Mouse (Mus musculus) CD8-positive naive resting alpha-beta T cell, adult 57 days (primary cell): ENCODE data around the gene Lsr. TPM values are rescaled to one million over a fixed set of nuclear protein-coding genes. Genes with fewer than 3 reads are reported as not detected.

ENCODE experiments used
- total RNA-seq: library from RNA; stranded (reverse); gene quantifications from one replicate; pipeline ENCODE4 v1.2.4, GENCODE M21; 2023

The Lsr gene
- 5.6 TPM for total RNA-seq

GRCm38 (mm10) chr7:30973251-30973500, at the start of gene Lsr:
TSS of gene Lsr (minus strand) at chr7:30973464.

DNA sequence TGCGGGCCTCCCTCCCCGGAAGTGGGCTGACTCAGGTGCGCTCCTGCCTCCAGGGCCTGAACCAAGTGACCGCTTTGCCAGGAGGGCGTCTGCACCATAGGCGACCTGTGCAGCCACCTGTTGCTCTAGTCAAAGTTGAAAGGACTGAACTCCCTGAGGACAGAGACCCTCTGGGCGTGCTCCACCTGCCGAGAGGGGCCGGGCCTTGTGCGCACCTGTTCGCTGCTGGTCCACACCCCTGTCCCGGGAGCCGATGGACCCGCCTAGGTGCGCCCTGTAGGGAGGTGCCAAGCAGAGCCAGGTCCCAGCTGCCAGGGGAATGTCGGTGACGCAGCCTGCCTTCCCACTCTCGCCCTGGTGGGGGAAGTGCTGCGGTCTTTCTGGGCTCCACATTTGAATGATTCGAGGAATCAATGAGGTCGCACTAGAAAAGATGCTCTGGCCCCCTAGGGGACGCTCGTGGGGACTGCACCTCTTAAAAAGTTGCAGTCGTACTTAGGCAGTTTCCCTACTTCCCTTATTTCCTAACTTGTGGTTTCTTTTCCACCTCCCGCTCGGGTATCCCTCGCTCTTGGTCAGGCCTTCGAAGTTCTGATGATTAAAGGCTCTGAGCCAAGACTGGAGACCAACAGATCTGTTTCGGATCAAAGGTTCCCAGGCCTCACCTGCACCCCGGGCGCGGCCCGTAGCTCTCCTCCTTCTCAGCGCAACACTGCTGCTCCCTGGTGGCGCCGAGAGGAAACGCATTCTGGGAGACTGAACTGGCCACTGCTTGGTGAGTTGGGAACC, 431 bp upstream of the Lsr start, which contains the start of gene Fam187b:
TSS of gene Fam187b (plus strand) at position 290 of the 789 bp plus-strand sequence.

DNA sequence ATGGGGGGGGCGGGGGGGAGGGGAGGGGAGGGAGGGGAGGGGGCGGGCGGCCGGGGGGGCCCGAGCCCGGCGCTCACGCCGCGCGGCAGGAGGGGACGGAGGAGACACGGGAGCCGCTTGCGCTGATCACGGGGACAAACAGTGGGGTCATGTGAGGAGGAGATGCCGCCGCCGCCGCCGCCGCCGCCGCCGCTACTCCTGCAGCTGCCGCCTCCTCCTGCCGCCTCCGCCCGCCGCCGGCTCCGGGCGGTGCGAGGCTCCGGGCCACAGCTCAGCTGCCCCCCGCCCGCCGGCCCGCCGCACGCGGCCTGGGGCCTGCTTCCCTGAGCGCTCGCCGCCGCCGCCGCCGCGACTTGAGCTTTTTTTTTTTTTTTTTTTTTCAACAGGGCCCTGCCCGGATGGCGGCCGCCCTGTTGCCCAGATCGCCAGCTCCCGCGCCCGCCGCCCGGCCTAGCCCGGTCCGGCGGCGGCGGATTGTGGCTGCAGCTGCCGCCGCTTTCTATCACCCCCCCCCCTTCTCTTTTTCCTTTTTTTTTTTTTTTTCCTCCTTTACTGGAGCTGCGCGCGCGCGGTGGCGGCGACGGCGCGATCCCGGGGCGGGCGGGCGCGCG, 16.4 kb downstream of the Lsr start, which contains the start of gene Usf2:
TSS of gene Usf2 (minus strand) at position 48 of the 611 bp plus-strand sequence.

DNA sequence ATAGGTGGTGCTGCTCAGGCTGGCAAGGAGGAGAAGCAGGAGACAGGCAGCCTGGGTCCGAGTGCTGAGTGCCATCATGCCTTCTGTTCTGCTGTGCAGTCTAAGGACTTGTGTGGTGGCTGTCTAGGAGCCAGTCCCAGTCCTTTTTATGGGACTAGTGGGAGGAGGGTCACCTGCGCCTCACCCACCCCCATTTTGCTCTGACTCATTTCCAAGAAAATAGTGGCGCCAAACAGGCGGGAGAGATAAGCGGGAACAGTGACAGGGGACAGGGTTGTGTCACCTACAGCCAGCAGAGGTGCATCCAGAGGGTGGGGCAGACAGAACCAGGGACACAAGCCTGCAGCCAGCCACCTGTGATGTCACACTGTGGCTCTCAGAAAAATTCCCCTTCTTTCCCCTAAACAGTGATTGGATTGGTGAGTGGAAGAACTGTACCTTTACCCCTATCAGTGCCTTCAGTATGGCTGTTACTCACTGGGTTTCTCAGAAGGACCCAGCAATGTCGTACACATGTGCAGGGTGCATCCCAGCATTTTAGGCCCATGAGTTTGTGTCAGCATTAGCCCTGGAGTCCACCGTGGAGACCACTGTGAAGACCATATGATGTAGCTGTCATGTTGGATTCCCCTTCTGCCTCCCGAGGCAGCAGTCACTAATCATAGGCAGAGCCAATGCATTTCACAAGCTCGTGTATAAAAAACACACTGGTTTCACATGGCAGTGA, 29.2 kb downstream of the Lsr start, which contains the start of gene Hamp:
TSS of gene Hamp (minus strand) at position 124 of the 727 bp plus-strand sequence.

GRCm38 (mm10) chr7:30924581-30924980, 48.7 kb downstream of the Lsr start, which contains the start of gene Hamp2:
TSS of gene Hamp2 (minus strand) at chr7:30924681.

GRCm38 (mm10) chr7:30914732-30915131, 58.5 kb downstream of the Lsr start, which contains the start of gene Mag:
TSS of gene Mag (minus strand) at chr7:30914873.

Other genes with a start within 250 kb of the Lsr start
- 47.1 TPM for gene Tmem147, start 243.9 kb downstream of the Lsr start, total RNA-seq
- gene Gapdhs, start 229.8 kb downstream of the Lsr start, total RNA-seq: not detected
- gene Sbsn, start 222.0 kb downstream of the Lsr start, total RNA-seq: 6.2 TPM
- gene Dmkn, start 209.7 kb downstream of the Lsr start, total RNA-seq: not detected
- not detected for gene Krtdap, start 185.6 kb downstream of the Lsr start, total RNA-seq
- 1.3 TPM for gene Ffar2, start 149.7 kb downstream of the Lsr start, total RNA-seq
- gene Ffar3, start 117.3 kb downstream of the Lsr start, total RNA-seq: not detected
- gene Ffar1, start 111.9 kb downstream of the Lsr start, total RNA-seq: 1.3 TPM
- gene Cd22, start 93.1 kb downstream of the Lsr start, total RNA-seq: 60.4 TPM
- not detected for gene Mag, start 58.6 kb downstream of the Lsr start, total RNA-seq
- not detected for gene Hamp2, start 48.8 kb downstream of the Lsr start, total RNA-seq
- not detected for gene Hamp, start 29.4 kb downstream of the Lsr start, total RNA-seq
- gene Usf2, start 16.7 kb downstream of the Lsr start, total RNA-seq: 165 TPM
- not detected for gene Fam187b, start 326 bp upstream of the Lsr start, total RNA-seq
- gene Fxyd5, start 69.0 kb upstream of the Lsr start, total RNA-seq: 937 TPM
- 3.8 TPM for gene Fxyd7, start 78.0 kb upstream of the Lsr start, total RNA-seq
- not detected for gene Fxyd1, start 83.7 kb upstream of the Lsr start, total RNA-seq
- 0.61 TPM for gene Lgi4, start 85.9 kb upstream of the Lsr start, total RNA-seq
- not detected for gene Fxyd3, start 103.2 kb upstream of the Lsr start, total RNA-seq
- not detected for gene Hpn, start 141.8 kb upstream of the Lsr start, total RNA-seq
- gene Scn1b, start 153.5 kb upstream of the Lsr start, total RNA-seq: 1.7 TPM
- 987 TPM for gene Gramd1a, start 182.4 kb upstream of the Lsr start, total RNA-seq